Mouse (Mus musculus) adrenal gland, postnatal 10 days (tissue): ENCODE measurements at regions not wholly inside any gene's neighbourhood (a gene's known extent, or its start where the extent isn't known, plus 50 kb on each side); places are given as distances from the start of the nearest gene placed in this dataset.
"Not testable (repeated sequence)": the region's sequence is repeated elsewhere in the genome, so short reads cannot be mapped to it uniquely, and the experiment has no call there.

ENCODE experiments used
- DNase-seq: peaks from one replicate; pipeline ENCODE4 v3.0.0; 2021; ENCODE audit warnings: mixed read lengths

DNA sequence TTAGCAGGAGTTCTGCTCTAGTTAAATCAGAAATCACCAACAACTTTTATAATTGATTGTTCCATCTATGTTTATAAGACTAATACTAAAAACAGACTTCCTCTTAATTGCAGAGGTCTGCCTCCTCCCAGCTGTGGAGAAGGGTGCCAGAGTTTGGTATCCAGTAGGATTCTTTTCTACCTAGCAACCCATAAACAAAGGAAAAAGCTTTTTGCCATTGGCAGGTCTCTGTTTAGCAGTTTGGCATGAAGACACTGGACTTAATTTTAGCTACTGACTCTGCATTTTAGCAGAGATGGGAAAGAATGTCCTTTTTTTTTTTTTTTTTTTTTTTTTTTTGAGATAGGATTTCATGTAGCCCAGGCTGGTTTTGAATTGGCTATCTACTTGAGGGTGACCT lies 1628.4 kb downstream of the A830018L16Rik start:
- no peak for DNase-seq

DNA sequence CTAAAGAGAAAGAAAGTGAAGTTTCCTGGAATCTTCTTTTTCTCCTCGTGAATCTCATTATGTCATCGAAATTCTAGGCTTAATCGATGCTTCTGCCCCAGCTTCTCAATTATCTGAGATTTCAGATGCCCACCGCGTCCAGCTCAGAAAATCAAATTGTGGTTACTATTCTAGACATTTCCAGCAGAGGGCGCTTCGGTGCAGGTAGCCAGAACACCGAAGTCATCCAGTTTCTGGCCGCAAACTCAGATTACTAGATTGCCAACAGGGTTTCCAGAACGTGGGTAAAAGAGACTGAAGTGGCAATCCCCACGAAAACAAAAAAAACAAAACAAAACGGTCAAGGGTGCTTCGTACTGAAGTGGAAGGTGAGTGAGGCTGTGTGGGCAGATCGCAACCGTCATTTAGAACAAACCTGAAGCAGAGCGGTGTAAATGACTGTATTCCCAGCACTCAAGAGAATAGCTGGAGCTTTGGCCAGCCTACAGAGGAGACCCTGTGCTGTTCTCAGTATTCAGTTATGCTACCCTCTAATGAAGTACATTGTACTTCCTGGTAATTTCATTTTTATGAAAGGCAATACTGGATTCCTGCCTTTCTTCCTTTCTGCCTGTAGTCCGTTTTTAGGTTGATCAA lies 1636.4 kb downstream of the A830018L16Rik start:
- DNase-seq = peak; percentile 54

DNA sequence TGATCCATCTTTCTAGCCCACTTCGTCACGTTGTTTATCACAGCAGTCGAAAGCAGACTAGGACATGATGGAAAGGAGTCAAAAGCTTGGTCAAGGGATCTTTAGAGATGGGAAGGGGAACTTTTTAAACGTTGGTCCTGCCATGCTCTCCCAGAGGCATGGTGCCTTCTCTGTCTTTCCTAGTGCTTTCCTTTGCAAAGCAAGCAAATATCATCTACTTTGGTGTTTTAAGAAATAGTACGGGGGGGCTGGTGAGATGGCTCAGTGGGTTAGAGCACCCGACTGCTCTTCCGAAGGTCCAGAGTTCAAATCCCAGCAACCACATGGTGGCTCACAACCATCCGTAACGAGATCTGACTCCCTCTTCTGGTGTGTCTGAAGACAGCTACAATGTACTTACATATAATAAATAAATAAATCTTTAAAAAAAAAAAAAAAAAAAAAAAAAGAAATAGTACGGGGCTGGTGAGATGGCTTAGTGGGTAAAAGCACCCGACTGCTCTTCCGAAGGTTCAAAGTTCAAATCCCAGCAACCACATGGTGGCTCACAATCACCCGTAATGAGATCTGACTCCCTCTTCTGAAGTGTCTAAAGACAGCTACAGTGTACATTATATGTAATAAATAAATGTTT lies 1637.6 kb downstream of the A830018L16Rik start:
- DNase-seq = not testable (repeated sequence)

DNA sequence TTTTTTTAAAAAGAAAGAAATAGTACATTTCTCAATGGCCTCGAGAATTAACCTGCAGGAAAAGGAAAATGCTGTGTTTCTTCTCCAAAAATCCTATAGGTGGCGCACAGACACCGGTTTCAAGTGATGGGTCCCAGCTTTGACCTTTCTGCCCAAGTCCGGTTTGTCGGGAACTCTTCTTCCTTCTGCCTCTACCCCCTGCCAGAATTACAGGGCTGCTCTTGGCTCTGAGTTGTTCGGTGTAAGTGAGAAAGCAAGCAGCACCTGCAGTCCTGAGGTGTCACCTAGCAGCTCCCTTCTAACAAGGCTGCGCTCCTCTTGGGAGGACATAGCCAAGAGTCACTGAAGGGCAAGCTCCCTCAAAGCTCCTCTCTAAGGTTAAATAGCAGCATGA lies 1638.2 kb downstream of the A830018L16Rik start:
- DNase-seq = peak; percentile 36

DNA sequence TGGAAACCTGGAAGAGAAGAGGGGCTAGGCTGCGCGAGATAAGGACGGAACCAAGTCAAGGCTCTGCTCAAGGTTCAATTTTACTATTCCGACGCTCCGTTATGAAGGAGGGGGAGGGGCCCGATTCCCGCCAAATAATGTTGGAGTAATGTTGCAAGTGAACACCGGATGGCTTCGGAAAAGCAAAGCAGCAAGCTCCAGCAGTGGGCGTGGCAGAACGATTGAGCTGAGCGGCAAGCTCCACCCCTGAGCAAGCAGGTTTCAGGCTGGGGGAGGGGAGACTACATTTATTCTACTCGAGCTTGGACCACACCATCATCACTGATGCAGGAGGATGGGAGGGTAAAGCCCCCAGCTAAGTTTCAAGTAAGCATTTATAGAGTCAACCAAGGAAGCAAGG lies 1643.8 kb downstream of the A830018L16Rik start:
- no peak for DNase-seq

DNA sequence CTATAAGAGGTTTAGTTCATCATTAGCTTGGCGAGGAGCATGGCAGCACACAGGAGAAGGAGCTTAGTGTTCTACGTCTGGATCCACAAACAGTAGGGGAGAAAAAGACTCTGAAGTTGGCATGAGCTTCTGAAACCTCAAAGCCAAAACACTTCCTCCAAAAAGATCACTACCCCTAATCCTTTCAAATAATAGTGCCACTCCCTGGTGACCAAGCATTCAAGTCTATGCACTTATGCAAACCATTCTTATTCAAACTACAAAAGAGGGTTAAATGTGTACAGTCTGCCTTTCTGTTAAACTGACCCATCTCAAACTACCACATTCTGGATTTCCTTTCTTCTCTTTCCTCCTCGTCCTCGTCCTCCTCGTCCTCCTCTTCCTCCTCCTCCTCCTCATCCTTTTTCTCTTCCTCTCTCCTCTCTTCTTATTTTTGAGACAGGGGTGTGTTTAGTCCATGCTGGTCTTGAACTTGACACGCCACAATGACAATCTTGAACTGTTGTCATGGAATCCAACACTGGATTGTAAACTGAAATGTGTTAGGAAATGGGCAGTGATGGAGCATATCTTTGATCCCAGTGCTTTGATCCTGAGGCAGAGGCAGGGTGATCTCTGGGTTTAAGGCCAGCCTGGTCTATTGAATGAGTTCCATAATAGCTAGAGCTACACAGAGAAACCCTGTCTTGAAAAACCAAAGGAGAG lies 1645.9 kb downstream of the A830018L16Rik start:
- no peak for DNase-seq
